Comparison of ENCODE assay signal across 16 mouse cellular contexts in genomic region chr12:97983390-97983789, GRCm38 (mm10).
DNase-seq lines count a peak whose midpoint lies in the region.
"Had no signal": no experiment of that assay in that cellular context is flagged by ENCODE, and none has a peak within 500 bp of the region (broad histone marks: within the 10 kb centered on the region; RNA-seq: fewer than 3 reads in every experiment).

No protein-coding gene starts in this region.

- intact Hi-C loops in left cerebral cortex, postnatal 14 days (cut with DNase I) = no loop called here

- DNase-seq in layer of hippocampus, adult 11-12 months (ENCODE audit: low spot score) = peak; percentile 42
- DNase-seq in layer of hippocampus, postnatal 10 days (ENCODE audit: low spot score in 2 of 2) = no peak
- peak; percentile 71 for DNase-seq in right cerebral cortex, adult 18-20 months
- no peak for DNase-seq in right cerebral cortex, postnatal 14 days
- peak; percentile 18 to 72 for DNase-seq in left cerebral cortex, postnatal 14 days (ENCODE audit: low spot score in 2 of 2)
- DNase-seq in telencephalon, adult 2 months (ENCODE audit: low read depth, low spot score) = peak; percentile 80
- no peak for DNase-seq in thymus, adult 18-20 months
- DNase-seq in embryo, embryonic 11 days = no peak
- DNase-seq: adrenal gland, postnatal 10 days; cerebellum, adult 2 months; cerebellum, postnatal 36 days; gastrocnemius, postnatal 25 days; heart, adult 18-20 months; heart, postnatal 14 days; liver, postnatal 0 days; thymus, postnatal 14 days had no signal

Comparison
In these comparisons a context has a peak if more than half of its experiments do, and no peak if none do; other contexts are left out.
1. DNase-seq: peak in layer of hippocampus, adult 11-12 months (single experiment), right cerebral cortex, adult 18-20 months (single experiment), left cerebral cortex, postnatal 14 days (2 of 2) and telencephalon, adult 2 months (single experiment); none in layer of hippocampus, postnatal 10 days (0 of 2), right cerebral cortex, postnatal 14 days (single experiment), thymus, adult 18-20 months (0 of 2) and embryo, embryonic 11 days (single experiment).